Mouse (Mus musculus) G1E-ER4 (cell line): ENCODE data around the gene AY761185. TPM values are rescaled to one million over a fixed set of nuclear protein-coding genes. Genes with fewer than 3 reads are reported as not detected.

Experiments used
- GATA1 ChIP-seq: IDR thresholded peaks from one replicate; pipeline ENCODE4 v1.8.0; 2012; ENCODE audit warnings: low read length, inconsistent platforms
- polyA plus RNA-seq: library from polyadenylated mRNA; stranded (reverse); fragments of >175 nt; gene quantifications from 2 replicates; pipeline ENCODE4 v1.2.3, GENCODE M21; 2012

Gene AY761185
- polyA plus RNA-seq = not detected in 2 replicates

DNA sequence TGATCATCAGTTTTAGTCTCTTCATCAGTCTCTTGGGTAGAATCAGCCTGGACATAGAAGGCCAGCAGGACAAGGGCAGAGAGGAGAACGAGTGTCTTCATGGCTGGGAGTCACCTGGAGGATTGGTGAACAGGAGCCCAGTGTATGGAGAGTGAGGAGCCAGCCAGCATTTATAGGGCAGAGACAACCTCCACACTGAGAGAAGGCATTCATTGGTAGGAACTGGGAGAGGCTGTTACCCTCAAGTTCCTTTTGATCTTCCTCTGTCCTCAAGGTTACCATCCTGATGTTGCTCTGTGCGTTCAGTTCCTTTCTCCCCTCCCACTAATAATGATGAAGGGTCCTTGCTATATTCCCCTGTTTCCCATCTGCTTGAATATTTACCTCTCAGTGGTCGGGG, at the start of gene AY761185:
Gene AY761185, minus strand, starts transcription at position 101 of the 400 bp plus-strand sequence.
- no peak for TF ChIP-seq GATA1

DNA sequence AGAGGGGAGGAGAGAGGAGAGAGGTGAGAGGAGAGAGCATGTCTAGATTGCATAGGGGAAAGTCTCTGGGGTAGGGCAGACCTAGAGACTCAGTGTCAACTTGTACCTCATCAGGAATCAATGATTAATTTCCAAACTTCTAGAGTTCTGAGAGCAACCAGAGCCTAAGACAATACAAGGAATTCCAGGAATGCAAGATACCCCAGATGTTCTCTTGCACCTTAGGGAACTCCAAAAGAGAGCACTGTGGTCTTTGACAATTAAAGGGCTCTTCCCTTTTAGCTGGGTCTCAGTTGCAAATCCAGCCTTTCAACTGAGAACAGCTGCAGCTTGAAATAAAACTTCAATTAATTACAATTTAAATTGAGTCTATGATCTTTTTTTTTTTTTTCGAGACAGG, 35.3 kb upstream of the AY761185 start:
- TF ChIP-seq GATA1 = no peak

DNA sequence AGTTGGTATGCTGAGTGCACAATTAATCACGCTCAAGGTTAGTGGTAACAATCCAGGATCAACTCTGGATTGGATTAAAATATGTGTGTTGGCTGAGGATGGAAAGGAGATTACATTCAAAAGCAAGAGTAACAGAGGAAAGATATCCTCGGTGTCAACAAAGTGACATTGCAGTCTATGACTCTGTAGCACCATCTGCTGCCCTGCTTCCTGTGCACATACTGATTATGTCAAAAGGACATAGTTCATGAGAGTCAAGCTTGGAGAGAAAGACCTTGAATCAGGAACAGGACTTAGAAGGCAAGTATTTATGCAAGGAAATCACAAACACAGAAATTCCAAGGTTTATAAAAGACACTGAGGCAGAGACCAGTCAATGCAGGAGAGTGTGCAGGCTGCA, 20.0 kb upstream of the AY761185 start:
- no peak for TF ChIP-seq GATA1

DNA sequence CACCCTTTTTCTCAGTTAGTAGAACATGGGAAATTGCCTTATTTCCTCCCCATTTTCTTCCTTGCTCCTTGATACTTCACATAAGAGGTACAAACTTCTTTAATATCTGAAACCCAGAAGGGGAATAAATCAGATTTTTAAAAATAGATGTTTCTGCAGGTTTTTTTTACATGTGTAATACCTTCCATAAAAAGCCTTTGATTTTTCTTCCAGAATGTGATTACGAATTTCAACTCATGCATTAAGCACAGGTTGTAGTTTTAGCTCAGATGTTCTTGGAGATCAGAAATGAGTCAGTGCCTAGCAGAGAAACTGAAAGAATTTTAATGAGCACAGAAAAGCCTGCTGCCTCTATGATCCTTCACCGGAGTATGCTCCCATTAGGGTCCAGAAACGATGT, 22.5 kb downstream of the AY761185 start, which contains the start of gene Gm6040:
Gene Gm6040, minus strand, starts transcription at position 101 of the 400 bp plus-strand sequence.
- no peak for TF ChIP-seq GATA1

DNA sequence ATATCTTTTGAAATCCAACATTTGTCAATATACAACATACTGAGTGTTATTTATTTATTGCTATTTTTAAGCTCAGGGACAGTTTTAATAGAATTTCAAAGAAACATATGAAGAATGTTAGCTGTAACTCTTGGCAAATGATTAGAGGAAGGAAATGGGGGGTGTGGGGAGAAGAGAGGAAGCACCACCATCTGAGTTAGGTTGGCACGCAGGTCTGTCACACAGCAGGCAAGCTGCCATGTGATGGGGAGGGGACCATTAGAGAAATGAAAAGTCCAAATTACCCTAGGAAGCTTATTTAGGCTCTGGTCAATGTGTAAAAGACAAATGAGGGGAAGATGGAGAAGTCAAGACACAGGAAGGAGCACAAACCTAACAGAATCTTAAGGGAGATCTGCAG, 32.2 kb downstream of the AY761185 start:
- no peak for TF ChIP-seq GATA1

DNA sequence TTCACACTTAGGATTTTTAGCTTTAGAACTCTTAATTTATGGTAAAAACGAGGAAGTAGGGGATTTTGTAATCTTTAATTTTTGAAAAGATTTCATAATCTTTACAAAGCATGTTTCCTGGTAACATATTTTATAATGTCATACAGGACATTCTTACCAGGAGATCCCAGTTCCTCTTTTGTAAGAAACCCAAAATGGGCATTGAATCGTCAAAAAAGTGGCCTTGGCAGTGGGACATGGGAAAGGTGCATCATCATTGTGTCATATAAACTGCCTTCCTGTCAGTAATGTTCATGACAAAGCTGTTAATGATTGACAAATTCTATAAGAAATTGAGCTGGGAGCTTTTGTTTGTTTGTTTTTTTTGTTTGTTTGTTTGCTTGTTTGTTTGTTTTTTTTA, 36.3 kb downstream of the AY761185 start:
- no peak for TF ChIP-seq GATA1

DNA sequence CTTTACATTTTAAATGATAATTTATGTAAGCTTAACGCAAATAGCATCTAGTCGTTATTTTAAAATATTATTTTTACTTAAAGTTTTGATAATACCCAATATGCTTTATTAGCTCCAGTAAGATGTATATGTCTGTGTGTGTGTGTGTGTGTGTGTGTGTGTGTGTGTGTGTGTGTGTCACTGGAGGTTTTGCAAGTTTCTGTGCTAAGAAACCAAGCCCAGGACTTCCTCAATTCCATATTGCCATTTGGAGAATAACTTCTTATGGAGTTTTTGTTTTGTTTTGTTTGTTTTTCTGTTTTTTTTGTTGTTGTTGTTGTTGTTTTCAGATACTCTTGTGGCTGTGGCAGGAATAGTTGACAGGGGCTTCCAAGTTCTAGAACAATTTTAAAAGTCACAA, 37.4 kb downstream of the AY761185 start:
- TF ChIP-seq GATA1 = no peak

DNA sequence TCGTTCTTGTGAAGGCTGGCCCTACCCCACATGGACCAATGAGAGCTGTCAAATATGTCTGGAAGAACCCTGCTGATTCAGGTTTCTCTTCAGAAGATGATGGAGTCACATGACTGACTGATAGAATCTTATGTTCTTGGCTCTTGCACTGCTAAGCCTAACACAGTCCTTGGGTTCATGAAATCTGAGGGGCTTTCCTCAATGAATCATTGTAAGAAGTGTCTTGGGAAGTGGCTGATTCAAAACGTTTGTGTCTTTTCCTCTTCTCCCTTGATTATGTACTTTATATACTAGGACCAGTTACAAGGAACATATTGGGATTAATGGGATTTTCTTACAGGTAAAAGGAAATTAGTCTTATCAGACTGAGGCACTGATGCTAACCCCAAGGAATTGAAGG, 42.0 kb downstream of the AY761185 start, which contains the start of gene Gm15056:
Gene Gm15056, minus strand, starts transcription at position 101 of the 400 bp plus-strand sequence.
- no peak for TF ChIP-seq GATA1

Other genes starting within 250 kb of the AY761185 start
- not detected in 2 replicates for gene Defb33, start 52.0 kb downstream of the AY761185 start, polyA plus RNA-seq
- not detected in 2 replicates for gene Gm15056, start 42.1 kb downstream of the AY761185 start, polyA plus RNA-seq
- not detected in 2 replicates for gene Gm6040, start 22.6 kb downstream of the AY761185 start, polyA plus RNA-seq
- gene Defa21, start 80.8 kb upstream of the AY761185 start, polyA plus RNA-seq = not detected in 2 replicates
- not detected in 2 replicates for gene Defa23, start 110.3 kb upstream of the AY761185 start, polyA plus RNA-seq
- not detected in 2 replicates for gene Defa35, start 120.3 kb upstream of the AY761185 start, polyA plus RNA-seq
- not detected in 2 replicates for gene Defa25, start 139.7 kb upstream of the AY761185 start, polyA plus RNA-seq
- gene Gm14851, start 151.3 kb upstream of the AY761185 start, polyA plus RNA-seq = not detected in 2 replicates
- not detected in 2 replicates for gene Defa30, start 189.9 kb upstream of the AY761185 start, polyA plus RNA-seq
- not detected in 2 replicates for gene Defa22, start 217.6 kb upstream of the AY761185 start, polyA plus RNA-seq
- not detected in 2 replicates for gene Defa31, start 246.9 kb upstream of the AY761185 start, polyA plus RNA-seq